ENCODE assay signal across 16 mouse cellular contexts in genomic region chr1:98070743-98071325, GRCm38 (mm10). TPM values are rescaled to one million over a fixed set of nuclear protein-coding genes. Genes with fewer than 3 reads are reported as not detected.
A peak's percentile ranks its signal among the peaks of the same experiment; 100 is the strongest.
DNase-seq lines count a peak whose midpoint lies in the region; ATAC-seq and TF ChIP-seq lines count a peak whose summit lies in the region.
"Had no signal": no experiment of that assay in that cellular context is flagged by ENCODE, and none has a peak within 500 bp of the region (broad histone marks: within the 10 kb centered on the region; RNA-seq: fewer than 3 reads in every experiment).

No protein-coding gene starts in this region.

- WGBS in cerebellum, adult 2 months: 17% methylated on average over 5 of the region's 5 CpGs
- WGBS in heart, embryonic 15.5 days: 46% methylated on average over 5 of the region's 5 CpGs
- 50% methylated on average over 5 of the region's 5 CpGs for WGBS in lung, postnatal 0 days

- no peaks in the 10 kb centered on the region for H3K36me3 ChIP-seq in heart, embryonic 15.5 days
- no peaks in the 10 kb centered on the region for H3K36me3 ChIP-seq in lung, postnatal 0 days (ENCODE audit: insufficient read depth, low read length)
- H3K36me3 ChIP-seq: liver, embryonic 13.5 days; midbrain, embryonic 15.5 days had no signal

- no peaks in the 10 kb centered on the region; the same call in 1 of the 2 replicates for H3K27me3 ChIP-seq in cerebellum, adult 2 months (ENCODE audit: control insufficient read depth, insufficient read depth, low read length)
- no peaks in the 10 kb centered on the region for H3K27me3 ChIP-seq in heart, embryonic 15.5 days
- no peaks in the 10 kb centered on the region for H3K27me3 ChIP-seq in lung, postnatal 0 days (replicated peaks; ENCODE audit: insufficient read depth, low read length)
- H3K27me3 ChIP-seq: forebrain, embryonic 13.5 days; liver, embryonic 13.5 days; midbrain, embryonic 15.5 days had no signal

- H3K4me3 ChIP-seq in cerebellum, adult 2 months (replicated peaks; ENCODE audit: insufficient read depth, low read depth, low read length): no peak overlapping the region
- no peak overlapping the region for H3K4me3 ChIP-seq in heart, embryonic 15.5 days
- H3K4me3 ChIP-seq in lung, postnatal 0 days (ENCODE audit: low read depth, low read length): no peak overlapping the region
- H3K4me3 ChIP-seq: forebrain, embryonic 13.5 days; heart, adult 2 months; liver, embryonic 13.5 days; midbrain, embryonic 15.5 days had no signal

- TF ChIP-seq POLR2A in cerebellum, adult 2 months (IDR thresholded peaks at IDR 0.05; ENCODE audit: borderline replicate concordance, insufficient read depth, low read length): no peak

- TF ChIP-seq CTCF in cerebellum, adult 2 months (IDR thresholded peaks at IDR 0.05; ENCODE audit: borderline replicate concordance, insufficient read depth, low read depth, low read length): no peak
- TF ChIP-seq CTCF in lung, postnatal 0 days (IDR thresholded peaks at IDR 0.05): no peak

- no peak overlapping the region for H3K9ac ChIP-seq in heart, embryonic 15.5 days
- H3K9ac ChIP-seq in lung, postnatal 0 days (replicated peaks; ENCODE audit: low read depth): no peak overlapping the region
- H3K9ac ChIP-seq: forebrain, embryonic 13.5 days; hindbrain, embryonic 14.5 days; liver, embryonic 13.5 days; midbrain, embryonic 15.5 days had no signal

- no peak overlapping the region for H3K27ac ChIP-seq in cerebellum, adult 2 months (ENCODE audit: insufficient read depth, low read length)
- peak overlapping the region; percentile 23; the same call in 1 of the 2 replicates for H3K27ac ChIP-seq in heart, embryonic 15.5 days
- no peak overlapping the region for H3K27ac ChIP-seq in lung, postnatal 0 days (ENCODE audit: low read length)
- H3K27ac ChIP-seq: forebrain, embryonic 13.5 days; heart, adult 2 months; hindbrain, embryonic 14.5 days; liver, embryonic 13.5 days; midbrain, embryonic 15.5 days had no signal

- intact Hi-C loops in heart, postnatal 25 days (cut with DNase I): no loop called here

- no peak for TF ChIP-seq EP300 in lung, postnatal 0 days (IDR thresholded peaks at IDR 0.05)

- peak; percentile 60 to 80 for DNase-seq in cerebellum, postnatal 14 days
- DNase-seq in cerebellum, adult 2 months: no peak
- no peak for DNase-seq in heart, postnatal 25 days (ENCODE audit: low spot score)
- no peak for DNase-seq in lung, postnatal 0 days (ENCODE audit: low spot score)
- no peak for DNase-seq in lung, postnatal 14 days
- peak; percentile 42 for DNase-seq in lung, postnatal 36 days
- no peak for DNase-seq in spleen, postnatal 36 days (ENCODE audit: low spot score in 2 of 2)
- DNase-seq: cerebellum, adult 11-12 months; kidney, adult 18-20 months; kidney, postnatal 14 days; liver, embryonic 13.5 days had no signal

- H3K4me1 ChIP-seq in cerebellum, adult 2 months (ENCODE audit: control insufficient read depth, insufficient read depth, low read length): no peaks in the 10 kb centered on the region
- peaks cover 6% of the 10 kb centered on the region for H3K4me1 ChIP-seq in heart, embryonic 15.5 days (replicated peaks)
- H3K4me1 ChIP-seq in lung, postnatal 0 days (ENCODE audit: insufficient read depth, low read depth, low read length): no peaks in the 10 kb centered on the region; the same call in 1 of the 2 replicates
- H3K4me1 ChIP-seq: liver, embryonic 13.5 days had no signal

- ATAC-seq in heart, embryonic 15.5 days (replicated peaks; ENCODE audit: insufficient number of reproducible peaks, insufficient read depth, low FRiP score, low read depth): no peak
- peak; percentile 19; the same call in 1 of the 2 replicates for ATAC-seq in lung, postnatal 0 days
- ATAC-seq: forebrain, embryonic 13.5 days; midbrain, embryonic 15.5 days had no signal

- no peaks in the 10 kb centered on the region for H3K9me3 ChIP-seq in heart, embryonic 15.5 days (replicated peaks)
- no peaks in the 10 kb centered on the region for H3K9me3 ChIP-seq in lung, postnatal 0 days (ENCODE audit: low read length)
- H3K9me3 ChIP-seq: forebrain, embryonic 13.5 days; liver, embryonic 13.5 days; midbrain, embryonic 15.5 days had no signal

- H3K4me2 ChIP-seq in heart, embryonic 15.5 days: no peak overlapping the region
- H3K4me2 ChIP-seq in lung, postnatal 0 days (replicated peaks; ENCODE audit: low read depth, low read length): no peak overlapping the region
- H3K4me2 ChIP-seq: forebrain, embryonic 13.5 days; hindbrain, embryonic 14.5 days; liver, embryonic 13.5 days; midbrain, embryonic 15.5 days had no signal

RNA-seq across cellular contexts. Expression of gene Pam, which starts 24.6 kb away (rescaled TPM):
- 33.0 and 35.4 TPM in 2 replicates for polyA plus RNA-seq in cerebellum, adult 2 months (2012; rRNA removed)
- 412 and 544 TPM in 2 replicates for polyA plus RNA-seq in heart, embryonic 15.5 days (2015; fragmentation: Nextera tagmentation; extraction: Ambion mirVana)
- total RNA-seq in heart, postnatal 25 days (2021): 100 to 1,000 TPM; 615 to 691 TPM
- 90.3 and 96.6 TPM in 2 replicates for polyA plus RNA-seq in lung, postnatal 0 days (2015; fragmentation: Nextera tagmentation; extraction: Ambion mirVana)

Comparison
In these comparisons a context has a peak if more than half of its experiments do, and no peak if none do; other contexts are left out.
1. DNase-seq: peak in cerebellum, postnatal 14 days (2 of 2) and lung, postnatal 36 days (single experiment); none in cerebellum, adult 2 months (0 of 2), heart, postnatal 25 days (single experiment), lung, postnatal 0 days (single experiment), lung, postnatal 14 days (single experiment) and spleen, postnatal 36 days (0 of 2).